8 mouse cellular contexts compared by ENCODE assay signal in genomic region chr2:30827749-30828475, GRCm38 (mm10). TPM values are rescaled to one million over a fixed set of nuclear protein-coding genes. Genes with fewer than 3 reads are reported as not detected.
DNase-seq lines count a peak whose midpoint lies in the region; ATAC-seq lines count a peak whose summit lies in the region.

No protein-coding gene starts in this region.

- no peaks in the 10 kb centered on the region for H3K27me3 ChIP-seq in hindbrain, embryonic 12.5 days

- ATAC-seq in hindbrain, embryonic 12.5 days (ENCODE audit: low FRiP score) = peak; percentile 80

- under 1% methylated on average over 63 of the region's 63 CpGs for WGBS in hindbrain, embryonic 12.5 days

- no peaks in the 10 kb centered on the region for H3K9me3 ChIP-seq in hindbrain, embryonic 12.5 days (replicated peaks)

- H3K27ac ChIP-seq in hindbrain, embryonic 12.5 days = peak overlapping the region; percentile 75; the same call in 1 of the 2 replicates

- H3K36me3 ChIP-seq in hindbrain, embryonic 12.5 days = peaks cover 36% of the 10 kb centered on the region

- H3K4me1 ChIP-seq in hindbrain, embryonic 12.5 days = peaks cover 23% of the 10 kb centered on the region

- H3K9ac ChIP-seq in hindbrain, embryonic 12.5 days = peak overlapping the region; percentile 92

- peak overlapping the region; percentile 92 for H3K4me3 ChIP-seq in hindbrain, embryonic 12.5 days

- DNase-seq in MN1 (ENCODE audit: low spot score) = peak; percentile 89
- peak; percentile 92 for DNase-seq in cerebellum, adult 9-10 months
- DNase-seq in frontal cortex, adult 2 months (ENCODE audit: extremely low spot score in 1 of 2, low spot score in 1 of 2) = peak; percentile 79 to 98
- DNase-seq in layer of hippocampus, postnatal 14 days (ENCODE audit: low spot score in 2 of 2) = peak; percentile 95 to 98
- peak; percentile 97 for DNase-seq in lung, postnatal 14 days
- DNase-seq in retina, adult 2 months (ENCODE audit: low read depth, low spot score) = peak; percentile 86
- peak; percentile 90 to 95 for DNase-seq in thymus, postnatal 36 days

- peak overlapping the region; percentile 97 for H3K4me2 ChIP-seq in hindbrain, embryonic 12.5 days (replicated peaks)

RNA-seq across cellular contexts. Expression of gene Asb6, which starts 2.2 kb away (rescaled TPM):
- 41.2 and 45.1 TPM in 2 replicates for polyA plus RNA-seq in frontal cortex, adult 2 months (2012; rRNA removed)
- polyA plus RNA-seq in hindbrain, embryonic 12.5 days (2016; fragmentation: Nextera tagmentation; extraction: Ambion mirVana) = 38.9 and 40.6 TPM in 2 replicates
- total RNA-seq in layer of hippocampus, postnatal 14 days (2021) = 10 to 100 TPM; 33.7 to 34.9 TPM

RNA-seq across cellular contexts. Expression of gene Prrx2, which starts 6.9 kb away (rescaled TPM):
- polyA plus RNA-seq in frontal cortex, adult 2 months (2012; rRNA removed) = 3.7 and 4.0 TPM in 2 replicates
- 38.8 and 38.9 TPM in 2 replicates for polyA plus RNA-seq in hindbrain, embryonic 12.5 days (2016; fragmentation: Nextera tagmentation; extraction: Ambion mirVana)
- 1 to 10 TPM; 2.9 to 5.0 TPM for total RNA-seq in layer of hippocampus, postnatal 14 days (2021)

RNA-seq across cellular contexts. Expression of gene Ntmt1, which starts 20.3 kb away (rescaled TPM):
- 40.5 and 48.8 TPM in 2 replicates for polyA plus RNA-seq in frontal cortex, adult 2 months (2012; rRNA removed)
- polyA plus RNA-seq in hindbrain, embryonic 12.5 days (2016; fragmentation: Nextera tagmentation; extraction: Ambion mirVana) = 97.2 and 102 TPM in 2 replicates
- 10 to 100 TPM; 38.9 to 41.9 TPM for total RNA-seq in layer of hippocampus, postnatal 14 days (2021)

RNA-seq across cellular contexts. Expression of gene 1700001O22Rik, which starts 24.5 kb away (rescaled TPM):
- polyA plus RNA-seq in frontal cortex, adult 2 months (2012; rRNA removed) = 10.8 and 12.3 TPM in 2 replicates
- polyA plus RNA-seq in hindbrain, embryonic 12.5 days (2016; fragmentation: Nextera tagmentation; extraction: Ambion mirVana) = 1.9 and 2.2 TPM in 2 replicates
- total RNA-seq in layer of hippocampus, postnatal 14 days (2021) = 1 to 10 TPM; 2.9 to 3.8 TPM

Comparison
In these comparisons a context has a peak if more than half of its experiments do, and no peak if none do; other contexts are left out.
1. Peak in every context shown above with its lines: DNase-seq, ATAC-seq, H3K4me3 ChIP-seq and H3K27ac ChIP-seq.